Mouse (Mus musculus): ENCODE data around the gene Ripk3.

Gene Ripk3

DNA sequence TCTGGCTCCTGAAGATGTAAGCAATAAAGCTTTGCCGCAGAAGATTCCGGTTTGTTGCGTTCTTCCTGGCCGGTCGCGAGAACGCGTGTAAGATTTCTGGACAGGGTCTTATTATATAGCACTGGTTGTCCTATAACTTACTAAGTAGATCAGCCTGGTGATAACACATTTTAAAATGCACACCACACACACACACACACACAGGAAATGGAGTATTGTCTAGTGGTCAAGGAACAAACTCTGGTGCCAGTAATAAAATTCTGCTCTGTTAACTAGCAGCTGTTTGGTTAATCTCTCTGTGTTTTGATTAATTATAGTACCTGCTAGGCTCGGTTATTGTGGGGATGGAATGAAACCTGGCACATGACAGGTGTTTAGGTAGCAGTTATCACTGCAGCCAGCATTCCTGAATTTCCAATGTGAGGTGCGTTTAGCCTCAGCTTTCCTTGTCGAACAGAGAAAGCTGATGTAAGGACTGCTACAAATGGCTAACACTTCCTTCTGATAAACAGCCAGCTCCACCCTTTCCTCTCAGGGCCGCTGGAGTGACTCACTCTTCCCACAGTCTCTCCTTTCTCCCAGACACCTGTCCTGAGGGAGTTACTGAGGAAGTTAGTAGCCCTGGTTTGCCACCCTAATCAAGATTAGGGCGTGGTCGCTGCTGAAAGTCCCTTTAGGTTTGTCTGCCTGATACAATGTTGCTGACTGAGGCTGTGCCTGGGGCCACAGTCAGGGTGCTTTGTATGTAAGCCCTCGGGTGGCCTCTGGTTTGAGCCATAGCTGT lies 6.9 kb upstream of the Ripk3 start:
- DNase-seq (ENCODE audit: low read depth, low spot score), result no peak

- no peak for DNase-seq (ENCODE audit: low read depth, low spot score)
Observed at GRCm38 (mm10) chr14:55793946-55794345, 5.3 kb upstream of the Ripk3 start.

DNA sequence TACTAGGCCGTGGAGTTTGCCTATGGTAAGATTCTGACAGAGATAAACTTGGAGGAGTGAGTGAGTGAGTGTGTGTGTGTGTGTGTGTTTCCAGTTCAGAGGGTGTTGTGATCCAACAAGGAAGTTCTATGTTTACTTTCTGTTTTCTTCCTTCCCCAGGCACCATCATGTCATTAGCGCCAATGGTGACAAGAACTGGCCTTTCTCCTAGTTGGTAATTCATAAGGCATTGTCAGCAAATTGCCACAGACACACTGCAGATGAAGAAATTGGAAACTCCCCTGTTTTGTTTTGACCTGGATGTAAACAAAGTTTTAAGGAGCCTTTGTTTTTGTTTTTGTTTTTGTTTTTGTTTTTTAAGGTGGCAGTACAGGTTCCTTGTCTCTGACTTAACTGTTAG lies 4.8 kb upstream of the Ripk3 start:
- no peak for DNase-seq (ENCODE audit: low read depth, low spot score)

DNA sequence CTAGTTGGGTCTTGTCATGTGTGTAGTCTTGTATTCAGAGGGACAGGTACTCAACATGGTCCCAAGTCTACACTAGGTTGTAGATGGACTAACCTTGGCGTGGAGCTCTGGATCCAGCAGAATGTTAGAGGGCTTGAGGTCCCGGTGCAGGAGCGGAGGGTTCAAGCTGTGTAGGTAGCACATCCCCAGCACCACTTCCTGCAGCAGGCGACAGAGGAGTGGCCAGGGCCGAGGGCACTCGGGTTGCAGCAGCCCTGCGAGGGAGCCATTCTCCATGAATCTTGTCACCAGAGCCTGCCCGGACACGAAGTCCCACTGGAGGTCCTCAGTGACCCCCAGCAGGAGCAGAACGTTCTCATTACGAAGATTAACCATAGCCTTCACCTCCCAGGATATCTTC lies 934 bp downstream of the Ripk3 start:
- no peak for DNase-seq (ENCODE audit: low read depth, low spot score)

GRCm38 (mm10) chr14:55785195-55785594 lies 3.5 kb downstream of the Ripk3 start:
- DNase-seq (ENCODE audit: low read depth, low spot score), result no peak

- no peak for DNase-seq (ENCODE audit: low read depth, low spot score)
Observed at GRCm38 (mm10) chr14:55783958-55784235, 4.8 kb downstream of the Ripk3 start, which contains the start of gene Adcy4. TSS of gene Adcy4 (minus strand) at chr14:55784095.

DNA sequence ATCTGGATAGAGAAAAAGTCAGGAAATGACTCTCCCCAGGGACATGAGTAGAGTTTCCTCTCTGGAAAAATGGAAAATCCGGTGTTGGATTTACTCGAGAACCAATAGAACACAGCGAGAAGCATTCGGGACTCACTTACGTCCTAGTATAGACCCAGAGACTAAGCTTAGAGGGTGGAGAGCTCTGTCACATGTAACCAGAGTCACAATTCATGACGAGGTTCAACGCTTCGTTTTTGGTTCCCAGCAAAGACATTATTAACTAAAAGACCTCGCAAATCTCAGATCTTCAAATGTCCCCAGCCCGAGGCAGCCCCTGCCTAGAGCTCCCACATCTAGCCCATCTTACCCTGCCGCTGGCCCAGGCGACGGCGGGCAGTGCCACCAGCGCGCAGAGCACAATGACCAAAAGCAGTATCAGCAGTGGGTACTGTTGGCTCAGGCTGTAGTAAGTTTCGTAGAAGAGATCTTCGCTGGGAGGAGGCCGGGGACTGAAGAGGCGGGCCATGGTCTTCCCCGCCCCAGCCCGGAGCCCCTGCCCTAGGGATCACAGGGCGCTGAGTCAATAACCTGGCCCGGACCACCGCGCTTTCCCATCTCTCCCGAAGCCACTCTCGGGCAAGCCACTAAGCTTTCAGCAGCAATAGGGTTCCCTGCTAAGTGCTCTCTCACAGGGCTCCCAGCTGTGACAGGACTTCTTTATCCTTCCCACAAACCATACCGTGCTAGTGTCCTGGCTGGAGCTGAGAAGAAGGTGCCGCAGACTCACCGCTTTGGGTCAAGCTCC lies 5.3 kb downstream of the Ripk3 start:
- DNase-seq (ENCODE audit: low read depth, low spot score), result no peak

DNA sequence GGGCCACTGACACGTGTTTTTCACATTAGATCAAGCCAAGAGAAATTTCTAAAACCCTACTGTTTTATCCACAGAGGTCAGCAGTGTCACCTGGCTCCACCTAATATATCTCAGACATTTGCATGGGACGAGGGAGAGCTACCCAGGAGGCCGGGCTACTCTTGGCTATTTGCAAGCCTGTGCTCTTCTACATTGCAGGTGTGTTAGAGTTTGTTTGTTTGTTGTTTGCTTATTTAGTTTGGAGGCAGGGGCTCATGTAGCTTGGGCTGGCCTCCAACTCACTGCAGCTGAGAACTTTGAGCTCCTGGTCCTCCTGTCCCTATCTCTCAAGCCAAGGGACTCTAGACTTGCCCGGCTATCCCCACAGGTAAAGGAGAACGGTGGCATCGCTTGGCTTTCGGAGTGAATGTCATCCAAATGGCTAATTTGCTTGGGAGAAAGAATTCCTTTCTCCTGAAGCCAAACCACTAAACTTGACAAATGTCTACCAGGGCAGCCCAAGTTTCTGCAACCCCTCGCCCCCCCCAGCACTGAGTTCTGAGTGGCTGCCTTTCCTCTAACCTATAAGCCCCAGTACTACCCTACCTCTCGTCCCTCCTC lies 6.2 kb downstream of the Ripk3 start:
- DNase-seq (ENCODE audit: low read depth, low spot score), result no peak

GRCm38 (mm10) chr14:55781310-55781709 lies 7.4 kb downstream of the Ripk3 start:
- DNase-seq (ENCODE audit: low read depth, low spot score), result peak; percentile 73

DNA sequence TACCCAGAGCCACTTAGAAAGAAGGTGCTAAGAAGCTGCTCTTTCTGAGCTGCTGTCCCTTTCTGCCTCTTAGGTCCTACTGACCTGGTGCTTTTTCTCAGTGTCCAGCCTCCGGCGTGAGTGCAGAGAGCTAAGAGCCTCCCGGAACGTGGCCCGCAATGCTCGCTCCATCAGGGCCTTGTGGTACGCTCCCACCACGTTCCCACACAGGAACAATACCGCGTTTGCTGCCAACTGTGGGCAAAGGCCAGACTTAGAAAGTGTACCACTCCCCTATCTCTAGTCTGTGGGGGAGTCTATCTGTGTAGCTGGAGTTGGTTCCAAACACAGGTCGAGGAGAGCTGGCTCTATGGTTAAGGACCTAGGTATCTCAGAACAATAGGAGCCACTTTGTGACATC lies 7.9 kb downstream of the Ripk3 start:
- no peak for DNase-seq (ENCODE audit: low read depth, low spot score)

DNA sequence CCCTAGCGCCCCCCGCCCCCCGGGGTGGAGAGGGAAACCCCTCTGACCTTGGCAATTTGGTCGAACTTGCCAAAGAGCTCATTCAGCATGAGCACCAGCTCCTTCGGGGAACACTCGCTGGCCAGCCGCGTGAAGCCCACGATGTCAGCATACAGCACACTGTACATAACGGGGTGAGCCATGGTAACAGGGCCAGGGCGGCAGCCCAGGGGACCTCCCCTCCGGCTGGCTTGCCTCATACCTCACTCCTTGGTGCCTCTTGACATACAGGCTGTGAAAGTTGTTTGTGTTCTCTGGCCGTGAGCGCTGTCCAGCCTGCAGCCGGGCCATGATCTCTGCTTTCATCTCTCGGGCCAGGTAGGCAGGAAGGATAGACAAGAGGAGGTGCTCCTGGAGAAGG lies 9.0 kb downstream of the Ripk3 start:
- DNase-seq (ENCODE audit: low read depth, low spot score), result no peak

- DNase-seq (ENCODE audit: low read depth, low spot score), result no peak
Observed at GRCm38 (mm10) chr14:55778686-55779085, 10.0 kb downstream of the Ripk3 start.

DNA sequence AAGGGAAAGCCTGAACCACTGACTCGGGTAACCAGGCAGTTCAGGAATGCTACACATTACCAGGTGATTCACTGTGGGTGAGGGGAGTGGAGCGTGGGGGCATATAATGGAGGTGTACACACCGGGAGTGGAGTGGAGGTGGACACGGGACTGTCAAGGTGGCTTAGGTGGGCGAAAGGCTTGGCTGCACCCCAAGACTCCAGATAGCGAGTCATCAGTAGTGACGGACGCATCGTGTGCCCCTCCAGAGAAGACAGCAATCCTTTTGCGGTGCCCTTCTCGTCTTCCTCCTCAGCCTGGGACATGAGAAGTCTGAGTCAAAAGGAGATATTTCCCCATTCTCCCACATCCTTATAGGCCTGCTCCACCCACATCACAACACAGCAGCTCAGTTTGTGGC lies 10.9 kb downstream of the Ripk3 start:
- no peak for DNase-seq (ENCODE audit: low read depth, low spot score)

DNA sequence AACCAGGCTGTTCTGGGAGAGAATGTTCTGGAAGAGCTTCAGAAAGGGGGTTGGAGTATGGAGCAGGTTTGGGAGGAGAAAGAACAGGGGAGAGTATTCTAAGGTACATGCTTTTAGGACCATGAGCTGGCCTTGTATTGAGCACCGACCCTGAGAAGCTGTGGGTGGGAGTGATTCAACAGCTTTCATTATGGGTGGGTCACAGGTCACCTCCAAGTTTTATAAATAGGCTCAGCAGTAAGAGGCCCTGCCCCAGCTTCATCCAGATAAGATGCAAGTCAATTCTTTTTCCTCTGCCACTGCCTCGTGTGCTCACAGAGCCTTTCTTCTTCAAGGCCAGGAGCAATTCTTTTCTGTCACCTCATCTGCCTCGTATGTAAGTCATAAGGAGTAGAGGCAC lies 11.5 kb downstream of the Ripk3 start:
- no peak for DNase-seq (ENCODE audit: low read depth, low spot score)

DNA sequence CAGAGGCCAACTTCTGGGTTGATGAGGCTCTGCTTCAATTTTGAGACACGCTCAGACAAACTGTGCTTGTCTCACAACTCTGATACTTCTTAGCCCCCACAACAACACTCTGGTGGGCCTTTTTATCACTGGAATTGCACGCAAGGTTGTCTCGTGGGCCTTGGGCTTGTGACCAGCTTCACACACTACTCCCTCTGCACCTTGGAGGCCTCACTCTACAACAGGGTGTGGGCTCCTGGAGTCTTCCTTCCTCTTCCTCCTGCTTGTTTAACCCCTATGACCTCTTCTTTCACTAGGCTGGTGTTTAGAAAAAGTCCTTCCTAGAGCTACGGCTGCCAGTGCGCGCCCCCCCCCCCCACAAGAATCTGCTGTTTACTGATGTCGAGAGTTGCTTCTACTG lies 12.0 kb downstream of the Ripk3 start:
- no peak for DNase-seq (ENCODE audit: low read depth, low spot score)

DNA sequence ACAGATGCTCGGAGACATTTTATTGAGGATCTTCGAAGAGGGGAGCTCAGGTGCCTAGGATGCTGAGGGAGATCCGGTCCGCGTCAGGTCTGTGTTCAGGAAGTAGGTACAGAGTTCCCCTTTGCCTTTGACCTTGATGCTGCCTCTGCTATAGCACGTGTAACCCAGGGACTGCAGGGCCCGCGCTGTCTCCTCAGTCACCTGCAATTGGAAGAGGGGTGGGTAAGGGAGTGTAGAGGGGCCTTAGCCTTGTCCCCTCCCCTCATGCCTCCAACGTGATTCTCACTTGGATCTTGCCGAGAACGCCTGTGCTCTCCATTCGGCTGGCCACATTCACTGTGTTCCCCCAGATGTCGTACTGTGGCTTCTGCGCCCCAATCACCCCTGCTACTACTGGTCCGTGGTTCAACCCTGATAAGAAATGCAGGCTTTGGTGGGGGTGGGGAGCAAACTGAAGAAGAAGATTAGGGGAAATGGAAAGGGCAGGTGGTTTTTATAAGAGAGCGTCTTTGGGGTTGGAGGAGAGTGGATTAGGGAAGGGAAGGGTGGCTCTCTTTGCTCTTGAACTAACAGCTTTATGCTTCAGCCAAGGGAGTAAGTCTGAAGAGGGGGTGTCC lies 19.5 kb downstream of the Ripk3 start:
- DNase-seq (ENCODE audit: low read depth, low spot score), result no peak

GRCm38 (mm10) chr14:55768555-55768954 lies 20.1 kb downstream of the Ripk3 start:
- DNase-seq (ENCODE audit: low read depth, low spot score), result no peak

DNA sequence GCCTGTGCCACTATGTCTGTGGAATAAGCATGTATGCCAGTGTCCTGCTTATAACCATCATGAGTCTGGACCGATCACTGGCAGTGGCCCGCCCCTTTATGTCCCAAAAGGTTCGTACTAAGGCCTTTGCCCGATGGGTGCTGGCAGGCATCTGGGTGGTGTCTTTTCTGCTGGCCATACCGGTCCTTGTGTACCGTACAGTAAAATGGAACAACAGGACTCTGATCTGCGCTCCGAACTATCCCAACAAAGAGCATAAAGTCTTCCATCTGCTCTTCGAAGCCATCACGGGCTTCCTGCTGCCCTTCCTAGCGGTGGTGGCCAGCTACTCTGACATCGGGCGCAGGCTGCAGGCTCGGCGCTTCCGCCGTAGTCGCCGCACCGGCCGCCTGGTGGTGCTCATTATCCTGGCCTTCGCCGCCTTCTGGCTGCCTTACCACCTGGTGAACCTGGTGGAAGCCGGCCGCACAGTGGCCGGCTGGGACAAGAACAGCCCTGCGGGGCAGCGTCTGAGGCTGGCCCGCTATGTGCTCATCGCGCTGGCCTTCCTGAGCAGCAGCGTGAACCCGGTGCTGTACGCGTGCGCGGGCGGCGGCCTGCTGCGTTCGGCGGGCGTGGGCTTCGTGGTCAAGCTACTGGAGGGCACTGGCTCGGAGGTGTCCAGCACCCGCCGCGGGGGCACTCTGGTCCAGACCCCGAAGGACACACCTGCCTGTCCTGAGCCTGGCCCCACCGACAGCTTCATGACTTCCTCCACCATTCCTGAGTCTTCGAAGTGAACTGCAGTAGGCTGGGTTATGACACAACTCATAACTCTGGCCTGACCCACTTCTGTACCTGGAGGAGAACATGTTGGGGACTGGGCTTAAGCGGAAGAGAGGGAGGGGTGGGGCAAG lies 20.9 kb downstream of the Ripk3 start:
- peak; percentile 43 for DNase-seq (ENCODE audit: low read depth, low spot score)

DNA sequence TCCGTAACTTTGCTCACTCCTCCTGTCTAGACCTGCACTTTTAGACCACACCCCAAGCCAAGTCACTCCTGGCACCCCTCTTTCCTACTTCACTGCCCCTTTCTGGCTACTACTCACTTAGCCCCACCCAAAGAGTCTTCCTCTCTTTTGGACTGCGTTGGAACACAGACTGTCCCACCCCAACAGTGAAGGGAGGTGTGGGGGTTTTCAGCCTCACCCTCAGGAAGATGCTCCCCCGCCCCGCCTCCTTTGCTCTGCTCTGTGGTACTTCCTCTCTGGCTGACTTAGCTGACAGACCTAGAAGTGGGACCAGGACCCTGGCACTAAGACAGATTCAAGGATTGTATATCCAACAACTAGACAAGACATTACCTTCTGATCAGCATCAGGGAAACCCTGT lies 23.0 kb downstream of the Ripk3 start, which contains the start of gene Ltb4r1:
Gene Ltb4r1, plus strand, starts transcription at position 267 of the 400 bp plus-strand sequence.
- DNase-seq (ENCODE audit: low read depth, low spot score), result peak; percentile 15

GRCm38 (mm10) chr14:55763166-55763565 lies 25.5 kb downstream of the Ripk3 start:
- no peak for DNase-seq (ENCODE audit: low read depth, low spot score)

Data from CD4-positive helper T cell, adult 2 months (primary cell).